Mouse (Mus musculus): ENCODE data around the gene Nfib.

Nfib gene

GRCm38 (mm10) chr4:82359110-82359509, 346.4 kb downstream of the Nfib start:
- no peak for DNase-seq (ENCODE audit: low spot score)

- DNase-seq (ENCODE audit: low spot score), result no peak
These were observed 356.5 kb downstream of the Nfib start for GRCm38 (mm10) chr4:82349006-82349405.

- DNase-seq (ENCODE audit: low spot score), result no peak
These were observed 360.8 kb downstream of the Nfib start for GRCm38 (mm10) chr4:82344787-82345186.

- DNase-seq (ENCODE audit: low spot score), result no peak
These were observed 361.3 kb downstream of the Nfib start for GRCm38 (mm10) chr4:82344224-82344623.

- DNase-seq (ENCODE audit: low spot score), result no peak
These were observed 366.6 kb downstream of the Nfib start for GRCm38 (mm10) chr4:82338930-82339329.

- no peak for DNase-seq (ENCODE audit: low spot score)
These were observed 367.1 kb downstream of the Nfib start for GRCm38 (mm10) chr4:82338481-82338880.

- DNase-seq (ENCODE audit: low spot score), result no peak
These were observed 368.6 kb downstream of the Nfib start for GRCm38 (mm10) chr4:82336951-82337381.

GRCm38 (mm10) chr4:82335266-82335865, 370.2 kb downstream of the Nfib start:
- DNase-seq (ENCODE audit: low spot score), result no peak

- DNase-seq (ENCODE audit: low spot score), result no peak
These were observed 372.1 kb downstream of the Nfib start for GRCm38 (mm10) chr4:82333413-82333812.

GRCm38 (mm10) chr4:82330095-82330494, 375.5 kb downstream of the Nfib start:
- no peak for DNase-seq (ENCODE audit: low spot score)

- no peak for DNase-seq (ENCODE audit: low spot score)
These were observed 379.4 kb downstream of the Nfib start for GRCm38 (mm10) chr4:82326140-82326529.

GRCm38 (mm10) chr4:82325409-82326139, 380.0 kb downstream of the Nfib start:
- DNase-seq (ENCODE audit: low spot score), result no peak

GRCm38 (mm10) chr4:82324977-82325376, 380.6 kb downstream of the Nfib start:
- no peak for DNase-seq (ENCODE audit: low spot score)

- no peak for DNase-seq (ENCODE audit: low spot score)
These were observed 384.5 kb downstream of the Nfib start for GRCm38 (mm10) chr4:82321008-82321407.

GRCm38 (mm10) chr4:82319388-82319787, 386.2 kb downstream of the Nfib start:
- DNase-seq (ENCODE audit: low spot score), result no peak

GRCm38 (mm10) chr4:82316168-82316567, 389.4 kb downstream of the Nfib start:
- DNase-seq (ENCODE audit: low spot score), result no peak

GRCm38 (mm10) chr4:82315710-82316109, 389.8 kb downstream of the Nfib start:
- no peak for DNase-seq (ENCODE audit: low spot score)

GRCm38 (mm10) chr4:82310924-82311734, 394.4 kb downstream of the Nfib start:
- no peak for DNase-seq (ENCODE audit: low spot score)

- DNase-seq (ENCODE audit: low spot score), result no peak
These were observed 399.5 kb downstream of the Nfib start for GRCm38 (mm10) chr4:82306045-82306444.

GRCm38 (mm10) chr4:82304148-82304871, 401.2 kb downstream of the Nfib start:
- DNase-seq (ENCODE audit: low spot score), result no peak

- no peak for DNase-seq (ENCODE audit: low spot score)
These were observed 402.1 kb downstream of the Nfib start for GRCm38 (mm10) chr4:82303362-82303900.

GRCm38 (mm10) chr4:82302901-82303300, 402.6 kb downstream of the Nfib start:
- no peak for DNase-seq (ENCODE audit: low spot score)
